Mouse (Mus musculus): ENCODE measurements at regions not wholly inside any gene's neighbourhood (a gene's known extent, or its start where the extent isn't known, plus 50 kb on each side); places are given as distances from the start of the nearest gene placed in this dataset.

GRCm38 (mm10) chr2:123267036-123267435 lies 502.0 kb downstream of the Sqor start:
- DNase-seq: no peak
- intact Hi-C loops (cut with DNase I): no loop called here

- intact Hi-C loops (cut with DNase I): no loop called here
- DNase-seq: no peak
Observed at GRCm38 (mm10) chr2:123274866-123275735, 510.1 kb downstream of the Sqor start.

- intact Hi-C loops (cut with DNase I): no loop called here
- no peak for DNase-seq
Observed at GRCm38 (mm10) chr2:123275736-123276330, 510.8 kb downstream of the Sqor start.

GRCm38 (mm10) chr2:123311554-123312276 lies 546.7 kb downstream of the Sqor start:
- intact Hi-C loops (cut with DNase I): loop anchor here (10.0 kb wide), 1 partner anchor 1883 kb away; no protein-coding TSS in a partner anchor
- DNase-seq: no peak

GRCm38 (mm10) chr2:123312277-123312617 lies 547.2 kb downstream of the Sqor start:
- intact Hi-C loops (cut with DNase I): loop anchor here (10.0 kb wide), 1 partner anchor 1883 kb away; no protein-coding TSS in a partner anchor
- peak; percentile 13 to 23 for DNase-seq

- DNase-seq: no peak
- intact Hi-C loops (cut with DNase I): no loop called here
Observed at GRCm38 (mm10) chr2:123320448-123321097, 555.5 kb downstream of the Sqor start.

GRCm38 (mm10) chr2:123323769-123324168 lies 558.7 kb downstream of the Sqor start:
- no peak for DNase-seq
- intact Hi-C loops (cut with DNase I): no loop called here

GRCm38 (mm10) chr2:123324896-123325295 lies 559.9 kb downstream of the Sqor start:
- intact Hi-C loops (cut with DNase I): no loop called here
- no peak for DNase-seq

GRCm38 (mm10) chr2:123349625-123350346 lies 584.7 kb downstream of the Sqor start:
- intact Hi-C loops (cut with DNase I): no loop called here
- no peak for DNase-seq

GRCm38 (mm10) chr2:123364204-123364603 lies 599.2 kb downstream of the Sqor start:
- DNase-seq: no peak
- intact Hi-C loops (cut with DNase I): no loop called here

GRCm38 (mm10) chr2:123366571-123366970 lies 601.5 kb downstream of the Sqor start:
- no peak for DNase-seq

GRCm38 (mm10) chr2:123385622-123386418 lies 620.8 kb downstream of the Sqor start:
- intact Hi-C loops (cut with DNase I): no loop called here
- no peak for DNase-seq

More at GRCm38 (mm10) chr2:123366571-123366970, 601.5 kb downstream of the Sqor start:
- intact Hi-C loops (cut with DNase I): no loop called here

- intact Hi-C loops (cut with DNase I): no loop called here
- DNase-seq: no peak
Observed at GRCm38 (mm10) chr2:123386773-123387604, 622.0 kb downstream of the Sqor start.

- no peak for DNase-seq
Observed at GRCm38 (mm10) chr2:123390981-123391380, 625.9 kb downstream of the Sqor start.

GRCm38 (mm10) chr2:123394296-123394695 lies 629.3 kb downstream of the Sqor start:
- intact Hi-C loops (cut with DNase I): no loop called here
- DNase-seq: no peak

More at GRCm38 (mm10) chr2:123390981-123391380, 625.9 kb downstream of the Sqor start:
- intact Hi-C loops (cut with DNase I): no loop called here

- DNase-seq: no peak
- intact Hi-C loops (cut with DNase I): no loop called here
Observed at GRCm38 (mm10) chr2:123397551-123397950, 632.5 kb downstream of the Sqor start.

- no peak for DNase-seq
- intact Hi-C loops (cut with DNase I): no loop called here
Observed at GRCm38 (mm10) chr2:123401064-123401463, 636.0 kb downstream of the Sqor start.

- intact Hi-C loops (cut with DNase I): no loop called here
- DNase-seq: no peak
Observed at GRCm38 (mm10) chr2:123409075-123409474, 644.0 kb downstream of the Sqor start.
